Mouse (Mus musculus) neural tube, embryonic 14.5 days (tissue): ENCODE results near the gene Rtp1. TPM values are rescaled to one million over a fixed set of nuclear protein-coding genes. Genes with fewer than 3 reads are reported as not detected.

ENCODE experiments used
- ATAC-seq: fragments of 200-750 bp; cut with Nextera tagmentation; 2 replicates; pipeline ENCODE4 v1.8.0; 2017; ENCODE audit warnings: low read depth, mild to moderate bottlenecking, moderate TSS enrichment, moderate library complexity
- H3K27ac ChIP-seq: fragments of 300-500 bp; sonication (generic); 2 replicates; pipeline ENCODE4 v1.5.1; 2014; ENCODE audit warnings: low read depth, mild to moderate bottlenecking, control low read depth, low read length, moderate library complexity, mixed read lengths
- H3K27me3 ChIP-seq: fragments of 300-500 bp; sonication (generic); 2 replicates; pipeline ENCODE4 v1.6.1; 2014; ENCODE audit warnings: low read length; ENCODE audit not compliant: control insufficient read depth, insufficient read depth
- H3K36me3 ChIP-seq: fragments of 300-500 bp; sonication (generic); 2 replicates; pipeline ENCODE4 v1.6.1; 2014; ENCODE audit warnings: low read length, mixed read lengths; ENCODE audit not compliant: control insufficient read depth, insufficient read depth
- H3K4me1 ChIP-seq: fragments of 300-500 bp; sonication (generic); 2 replicates; pipeline ENCODE4 v1.6.1; 2014; ENCODE audit warnings: low read length; ENCODE audit not compliant: control insufficient read depth, insufficient read depth
- H3K4me2 ChIP-seq: fragments of 300-500 bp; sonication (generic); 2 replicates; pipeline ENCODE4 v1.6.1; 2014; ENCODE audit warnings: mild to moderate bottlenecking, low read depth, low read length, control low read depth
- H3K4me3 ChIP-seq: fragments of 300-500 bp; sonication (generic); 2 replicates; pipeline ENCODE4 v1.5.1; 2014; ENCODE audit warnings: low read depth, low read length, control low read depth, mixed read lengths
- H3K9ac ChIP-seq: fragments of 300-500 bp; sonication (generic); replicated peaks from 2 replicates; pipeline ENCODE4 v1.6.1; 2014; ENCODE audit warnings: low read depth, mild to moderate bottlenecking, control low read depth, low read length, mixed read lengths
- H3K9me3 ChIP-seq: fragments of 300-500 bp; sonication (generic); 2 replicates; pipeline ENCODE4 v1.6.1; 2016; ENCODE audit warnings: low read length; ENCODE audit not compliant: control insufficient read depth
- WGBS: fragments of 180-500 bp; shearing (Covaris S2); extraction: QIAGEN DNeasy Blood & Tissue Kit; methylation state at CpG from one replicate; pipeline ENCODE4 v1.1.7; 2014; 5-methylcytosine and 5-hydroxymethylcytosine counted together
- polyA plus RNA-seq: library from polyadenylated mRNA; unstranded; fragments of >200 nt; fragmentation: Nextera tagmentation; extraction: Ambion mirVana; gene quantifications from 2 replicates; pipeline ENCODE4 v1.2.1, GENCODE M21; 2014

Gene Rtp1
- 0.10 TPM in 1 of 2 replicates, not detected in the other for polyA plus RNA-seq

DNA sequence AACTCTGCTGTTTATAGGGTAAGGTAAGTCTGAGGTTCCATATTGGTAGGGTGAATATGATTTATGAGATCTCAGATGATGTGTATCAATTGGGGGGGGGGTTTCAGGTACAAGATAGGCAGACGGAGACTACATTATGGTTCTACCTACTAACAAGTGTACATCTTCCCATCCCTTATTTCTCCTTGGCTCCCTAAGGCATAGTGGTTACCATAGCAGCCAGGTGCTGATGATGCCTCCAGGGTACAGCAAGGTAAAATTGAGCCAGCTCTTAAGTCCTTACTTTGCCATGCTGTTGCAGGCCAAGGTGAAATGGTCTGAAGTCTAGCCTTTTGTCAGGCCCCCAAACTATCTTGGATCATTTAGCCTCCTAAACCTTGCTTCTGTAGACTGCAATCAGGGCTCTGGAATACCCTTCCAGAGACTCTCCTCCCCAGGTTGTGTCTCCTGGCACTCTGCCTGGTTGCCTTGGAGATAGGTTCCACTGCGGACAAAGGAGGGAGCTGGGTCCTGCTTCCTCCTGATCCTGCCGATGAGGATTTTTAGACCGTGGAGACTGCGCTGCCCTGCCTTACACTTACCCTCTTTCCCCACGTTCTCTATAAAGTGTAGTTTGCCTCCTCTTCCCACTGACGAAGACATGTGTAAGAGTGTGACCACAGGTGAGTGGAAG is at the start of gene Rtp1:
TSS of gene Rtp1 (plus strand) at position 487 of the 673 bp plus-strand sequence.
- H3K9ac ChIP-seq = no peak within 1 kb of the TSS
- ATAC-seq = no peak
- no peaks in the 10 kb centered on the region for H3K4me1 ChIP-seq
- H3K4me2 ChIP-seq = no peak within 1 kb of the TSS
- H3K27ac ChIP-seq = no peak within 1 kb of the TSS
- H3K36me3 ChIP-seq = no peaks in the 10 kb centered on the region
- H3K27me3 ChIP-seq = no peaks in the 10 kb centered on the region
- 89% methylated on average over 7 of the region's 7 CpGs for whole genome bisulfite sequencing
- no peak within 1 kb of the TSS for H3K4me3 ChIP-seq
- H3K9me3 ChIP-seq = no peaks in the 10 kb centered on the region

DNA sequence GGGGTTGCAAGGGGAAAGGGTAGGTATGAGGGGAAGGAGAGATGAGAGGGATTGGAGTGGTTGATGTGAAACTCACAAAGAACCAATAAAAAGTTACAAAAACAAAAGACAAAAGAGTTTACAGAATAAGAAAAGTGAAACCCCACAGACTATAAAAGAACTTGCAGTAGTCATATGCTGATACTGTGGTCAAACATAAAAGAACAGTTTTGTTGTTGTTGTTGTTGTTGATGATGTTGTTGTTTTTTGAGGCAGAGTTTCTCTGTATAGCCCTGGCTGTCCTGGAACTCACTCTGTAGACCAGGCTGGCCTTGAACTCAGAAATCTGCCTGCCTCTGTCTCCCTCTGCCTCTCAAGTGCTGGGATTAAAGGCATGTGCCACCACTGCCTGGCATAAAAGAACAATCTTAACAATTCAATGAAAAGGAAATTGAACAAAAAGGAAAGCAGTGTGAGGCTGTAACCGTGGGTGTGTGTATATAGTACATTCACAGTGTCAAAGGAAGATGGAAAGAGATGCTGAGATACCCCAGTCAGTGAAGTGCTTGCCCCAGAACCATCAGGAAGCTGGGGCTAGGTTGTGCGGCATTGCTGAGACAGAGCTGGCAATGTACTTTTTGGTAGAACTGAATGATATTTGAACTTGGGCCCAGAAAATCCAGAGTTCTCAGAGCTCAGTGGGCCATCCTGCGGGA is 49.2 kb upstream of the Rtp1 start:
- 67% methylated on average over 3 of the region's 3 CpGs for WGBS
- ATAC-seq = no peak
- H3K4me3 ChIP-seq = no peak overlapping the region
- no peak overlapping the region for H3K4me2 ChIP-seq
- no peaks in the 10 kb centered on the region for H3K27me3 ChIP-seq
- H3K9me3 ChIP-seq = no peaks in the 10 kb centered on the region
- H3K9ac ChIP-seq = no peak overlapping the region
- H3K4me1 ChIP-seq = no peaks in the 10 kb centered on the region
- H3K36me3 ChIP-seq = no peaks in the 10 kb centered on the region
- no peak overlapping the region for H3K27ac ChIP-seq

DNA sequence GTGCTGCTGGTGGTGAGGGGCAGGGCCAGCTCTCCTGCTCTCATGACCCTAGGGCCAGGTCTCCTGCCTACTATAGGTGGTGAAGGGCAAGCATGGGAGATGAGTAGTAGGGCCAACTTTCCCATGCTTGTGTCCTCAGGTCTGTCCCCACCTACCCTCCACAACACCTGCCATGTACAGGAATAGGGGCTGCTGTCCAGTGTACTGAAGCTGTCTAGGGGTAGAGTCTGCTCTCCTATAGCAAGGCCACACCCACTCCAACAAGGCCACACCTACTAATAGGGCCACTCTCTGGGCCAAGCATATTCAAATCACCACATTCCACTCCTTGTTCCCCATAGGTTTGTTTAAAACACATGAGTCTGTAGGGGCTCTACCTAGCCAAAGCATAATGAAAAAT is 44.6 kb upstream of the Rtp1 start:
- Histone ChIP-seq H3K36me3 (no peaks in the 10 kb centered on the region), H3K4me2 (no peak overlapping the region), H3K9me3 (no peaks in the 10 kb centered on the region), H3K4me3 (no peak overlapping the region), H3K27ac (no peak overlapping the region), H3K9ac (no peak overlapping the region), H3K4me1 (no peaks in the 10 kb centered on the region), H3K27me3 (no peaks in the 10 kb centered on the region)
- ATAC-seq = no peak

DNA sequence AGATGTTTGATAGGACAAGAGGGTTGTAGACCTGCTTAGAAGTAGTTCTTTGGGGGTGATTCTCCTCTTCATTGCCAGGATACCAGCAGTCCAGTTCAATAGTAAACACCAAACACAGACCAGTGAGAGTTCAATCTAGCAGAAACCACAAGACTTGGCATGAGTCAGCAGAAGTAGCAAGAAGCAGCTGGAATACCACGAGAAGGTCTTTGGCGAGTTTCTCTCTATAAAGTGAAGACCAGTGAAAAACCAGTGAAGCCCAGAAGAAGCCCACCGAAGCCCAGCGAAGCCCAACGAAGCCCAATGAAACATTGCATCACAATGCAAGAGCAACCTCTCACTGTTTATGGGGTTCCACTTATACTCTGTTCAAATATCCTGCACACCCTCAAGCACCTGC is 31.0 kb upstream of the Rtp1 start:
- no peak overlapping the region for H3K27ac ChIP-seq
- 95% methylated on average over 5 of the region's 5 CpGs for whole genome bisulfite sequencing
- H3K27me3 ChIP-seq = no peaks in the 10 kb centered on the region
- H3K9ac ChIP-seq = no peak overlapping the region
- no peaks in the 10 kb centered on the region for H3K4me1 ChIP-seq
- H3K4me3 ChIP-seq = no peak overlapping the region
- ATAC-seq = no peak
- no peaks in the 10 kb centered on the region for H3K36me3 ChIP-seq
- H3K4me2 ChIP-seq = no peak overlapping the region
- no peaks in the 10 kb centered on the region for H3K9me3 ChIP-seq

DNA sequence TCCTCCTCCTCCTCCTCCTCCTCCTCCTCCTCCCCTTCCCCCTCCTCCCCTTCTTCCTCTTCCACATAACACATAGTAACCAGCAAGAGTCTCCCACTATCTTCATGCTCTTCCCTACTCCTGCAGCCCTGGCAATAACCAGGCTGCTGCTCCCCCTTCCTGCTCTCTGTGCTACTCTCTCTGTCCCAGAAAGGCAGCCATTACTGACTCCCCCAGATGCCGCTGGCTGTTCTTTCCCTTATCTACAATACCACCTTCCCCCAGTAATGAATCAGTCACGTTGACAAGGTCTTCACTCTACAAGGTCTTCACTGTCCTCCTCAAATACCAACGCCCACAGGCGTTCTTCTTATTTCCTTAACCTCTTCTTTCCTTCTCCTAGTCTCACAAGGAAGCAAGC is 27.5 kb upstream of the Rtp1 start:
- no peak for ATAC-seq
- Histone ChIP-seq H3K4me2 (no peak overlapping the region), H3K4me3 (no peak overlapping the region), H3K27me3 (no peaks in the 10 kb centered on the region), H3K9me3 (no peaks in the 10 kb centered on the region), H3K36me3 (no peaks in the 10 kb centered on the region), H3K27ac (no peak overlapping the region), H3K4me1 (no peaks in the 10 kb centered on the region), H3K9ac (no peak overlapping the region)
- WGBS = 72% methylated on average over 4 of the region's 4 CpGs

DNA sequence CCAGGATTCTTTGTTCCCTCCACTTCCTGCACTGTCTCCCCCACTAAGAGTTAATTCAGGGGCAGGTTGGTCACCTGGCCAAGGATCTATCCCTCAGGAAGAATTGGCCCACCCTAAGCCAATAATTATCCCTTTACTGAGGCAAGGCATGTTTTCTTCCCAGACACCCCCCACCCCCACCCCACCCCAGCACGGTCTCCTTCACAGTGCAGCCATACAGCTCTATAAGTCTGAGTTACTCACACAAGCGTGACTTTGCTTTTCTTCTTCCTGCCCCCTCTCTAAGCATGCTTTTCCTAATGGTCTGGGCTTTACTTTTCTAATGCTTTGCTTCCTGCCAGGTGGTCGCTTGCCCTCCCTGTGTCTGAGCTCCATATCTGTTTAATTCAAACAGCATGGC is 27.0 kb upstream of the Rtp1 start:
- no peaks in the 10 kb centered on the region for H3K36me3 ChIP-seq
- 80% methylated on average over 3 of the region's 3 CpGs for WGBS
- no peak overlapping the region for H3K4me2 ChIP-seq
- H3K27ac ChIP-seq = no peak overlapping the region
- no peak for ATAC-seq
- no peaks in the 10 kb centered on the region for H3K9me3 ChIP-seq
- H3K4me1 ChIP-seq = no peaks in the 10 kb centered on the region
- no peak overlapping the region for H3K4me3 ChIP-seq
- H3K9ac ChIP-seq = no peak overlapping the region
- H3K27me3 ChIP-seq = no peaks in the 10 kb centered on the region

DNA sequence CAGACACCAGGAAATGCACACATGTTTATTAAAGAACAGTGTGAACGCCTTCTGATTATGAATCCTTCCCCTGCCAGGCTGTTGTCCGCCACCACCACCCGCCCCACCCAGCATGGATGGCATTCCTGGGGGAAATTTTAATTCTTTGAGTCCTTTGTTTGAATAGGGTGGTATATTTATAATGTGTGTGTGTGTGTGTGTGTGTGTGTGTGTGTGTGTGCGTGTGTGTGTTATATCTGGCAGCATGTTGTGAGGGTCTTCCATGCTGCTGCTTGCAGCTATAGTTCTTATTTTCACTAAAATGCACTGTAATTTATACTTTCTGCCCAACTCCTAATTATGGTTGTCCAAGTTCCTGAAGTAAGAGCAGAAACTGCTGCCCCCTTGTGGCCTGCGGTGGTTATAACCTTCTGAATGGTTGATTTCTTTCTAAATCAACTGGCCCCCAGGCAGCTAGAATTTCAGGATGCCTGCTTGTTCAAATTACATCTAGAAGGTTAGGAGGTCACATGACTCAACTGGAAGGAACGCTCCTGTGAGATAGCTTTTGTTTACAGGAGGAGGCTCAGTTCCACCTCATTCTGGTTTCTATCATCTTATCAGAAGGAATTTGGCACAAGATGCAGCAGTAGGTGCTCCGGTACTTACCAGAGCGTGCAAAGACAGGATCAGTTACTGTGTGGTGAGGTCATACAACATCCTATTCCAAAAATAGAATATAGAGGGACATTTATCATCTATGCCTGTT is 25.8 kb upstream of the Rtp1 start:
- Histone ChIP-seq H3K4me3 (no peak overlapping the region), H3K36me3 (no peaks in the 10 kb centered on the region), H3K27me3 (no peaks in the 10 kb centered on the region), H3K4me1 (no peaks in the 10 kb centered on the region), H3K27ac (no peak overlapping the region), H3K9ac (no peak overlapping the region), H3K9me3 (no peaks in the 10 kb centered on the region), H3K4me2 (no peak overlapping the region)
- WGBS = 49% methylated on average over 8 of the region's 8 CpGs
- no peak for ATAC-seq

DNA sequence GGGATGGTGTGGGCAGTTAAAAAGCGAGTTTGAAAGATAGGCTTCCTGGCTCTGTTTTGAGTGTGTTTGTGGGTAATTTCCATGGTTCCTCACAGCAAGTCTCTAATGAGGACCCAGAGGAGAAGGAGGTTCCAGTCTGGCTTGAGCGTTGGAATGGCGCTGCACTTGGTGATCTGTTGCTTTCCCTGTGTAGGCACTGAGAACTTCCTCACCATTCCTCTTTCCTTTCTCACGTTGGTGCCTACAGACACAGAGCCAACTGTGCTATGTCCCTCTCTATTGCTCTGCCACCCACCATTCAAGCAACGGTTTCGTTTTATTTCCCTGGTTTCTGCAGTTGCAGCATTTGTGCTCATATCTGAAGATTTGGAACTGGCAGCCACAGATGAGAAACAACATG is 16.0 kb upstream of the Rtp1 start:
- no peaks in the 10 kb centered on the region for H3K9me3 ChIP-seq

DNA sequence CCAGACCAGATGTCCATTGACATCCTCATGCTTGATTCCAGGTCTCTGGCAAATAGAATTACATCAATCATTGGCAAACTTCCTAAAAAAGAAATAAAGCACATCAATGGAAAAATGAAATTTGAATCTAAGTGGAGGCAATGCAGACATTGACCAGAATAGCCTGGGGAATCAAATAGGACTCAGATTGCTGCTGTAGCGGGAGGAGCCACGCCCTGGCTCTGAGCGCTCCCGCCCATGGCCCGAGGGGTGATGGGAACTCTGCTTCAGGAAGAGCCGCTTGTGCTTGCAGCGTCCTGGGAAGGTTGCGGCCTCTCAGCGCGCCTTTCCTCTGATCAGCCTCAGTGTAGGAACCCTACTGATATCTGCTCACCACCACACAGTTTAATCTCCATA is 12.7 kb upstream of the Rtp1 start:
- Histone ChIP-seq H3K4me3 (no peak overlapping the region), H3K36me3 (no peaks in the 10 kb centered on the region), H3K4me2 (peak overlapping the region; percentile 9; the same call in 1 of the 2 replicates), H3K27me3 (no peaks in the 10 kb centered on the region), H3K27ac (no peak overlapping the region), H3K9me3 (no peaks in the 10 kb centered on the region), H3K4me1 (peaks cover 5% of the 10 kb centered on the region), H3K9ac (no peak overlapping the region)
- 33% methylated on average over 10 of the region's 10 CpGs for WGBS
- ATAC-seq = peak; percentile 12; the same call in 1 of the 2 replicates

More for the DNA sequence above, 16.0 kb upstream of the Rtp1 start:
- peaks cover 5% of the 10 kb centered on the region for H3K4me1 ChIP-seq
- H3K4me2 ChIP-seq = no peak overlapping the region
- 77% methylated on average over 6 of the region's 6 CpGs for WGBS
- H3K27me3 ChIP-seq = no peaks in the 10 kb centered on the region
- H3K27ac ChIP-seq = no peak overlapping the region
- ATAC-seq = no peak
- no peaks in the 10 kb centered on the region for H3K36me3 ChIP-seq
- H3K9ac ChIP-seq = no peak overlapping the region
- H3K4me3 ChIP-seq = no peak overlapping the region
